Mouse (Mus musculus) splenic B cell, adult 2 months (primary cell): ENCODE data around the gene Itgb3bp.

Experiments
- DNase-seq: peaks from one replicate; pipeline ENCODE4 v3.0.0-alpha.2; 2011; ENCODE audit warnings: low read depth, low spot score
- H3K27me3 ChIP-seq: 2 replicates; pipeline ENCODE4 v1.6.1; 2012; ENCODE audit warnings: mild to moderate bottlenecking, low read length, moderate library complexity, mixed read lengths; ENCODE audit not compliant: control insufficient read depth, poor library complexity, insufficient read depth, severe bottlenecking
- H3K36me3 ChIP-seq: 2 replicates; pipeline ENCODE4 v1.6.1; 2012; ENCODE audit warnings: mild to moderate bottlenecking, low read length, moderate library complexity, mixed read lengths; ENCODE audit not compliant: control insufficient read depth, poor library complexity, insufficient read depth, severe bottlenecking

The Itgb3bp gene

GRCm38 (mm10) chr4:99946516-99946915 lies 16.9 kb upstream of the Itgb3bp start:
- no peak for DNase-seq
- Histone ChIP-seq H3K36me3 (no peaks in the 10 kb centered on the region), H3K27me3 (no peaks in the 10 kb centered on the region)

- DNase-seq = no peak
- H3K36me3 ChIP-seq = no peaks in the 10 kb centered on the region
These were observed 15.4 kb upstream of the Itgb3bp start for GRCm38 (mm10) chr4:99945011-99945410.

GRCm38 (mm10) chr4:99944606-99945005 lies 15.0 kb upstream of the Itgb3bp start:
- no peak for DNase-seq
- no peaks in the 10 kb centered on the region for H3K36me3 ChIP-seq
- H3K27me3 ChIP-seq = no peaks in the 10 kb centered on the region

More at GRCm38 (mm10) chr4:99945011-99945410, 15.4 kb upstream of the Itgb3bp start:
- H3K27me3 ChIP-seq = no peaks in the 10 kb centered on the region

- DNase-seq = peak; percentile 47
These were observed 12.2 kb upstream of the Itgb3bp start for GRCm38 (mm10) chr4:99941655-99942414.

GRCm38 (mm10) chr4:99939711-99940505 lies 10.3 kb upstream of the Itgb3bp start:
- no peak for DNase-seq
- Histone ChIP-seq H3K36me3 (no peaks in the 10 kb centered on the region), H3K27me3 (no peaks in the 10 kb centered on the region)

More at GRCm38 (mm10) chr4:99941655-99942414, 12.2 kb upstream of the Itgb3bp start:
- no peaks in the 10 kb centered on the region for H3K27me3 ChIP-seq
- no peaks in the 10 kb centered on the region for H3K36me3 ChIP-seq

GRCm38 (mm10) chr4:99936278-99936677 lies 6.7 kb upstream of the Itgb3bp start:
- DNase-seq = no peak
- Histone ChIP-seq H3K27me3 (no peaks in the 10 kb centered on the region), H3K36me3 (no peaks in the 10 kb centered on the region)

- no peak for DNase-seq
- H3K36me3 ChIP-seq = no peaks in the 10 kb centered on the region
These were observed 5.2 kb upstream of the Itgb3bp start for GRCm38 (mm10) chr4:99934859-99935258.

GRCm38 (mm10) chr4:99931807-99932206 lies 2.2 kb upstream of the Itgb3bp start:
- no peaks in the 10 kb centered on the region for H3K27me3 ChIP-seq
- no peaks in the 10 kb centered on the region for H3K36me3 ChIP-seq
- DNase-seq = no peak

More at GRCm38 (mm10) chr4:99934859-99935258, 5.2 kb upstream of the Itgb3bp start:
- no peaks in the 10 kb centered on the region for H3K27me3 ChIP-seq

- DNase-seq = no peak
- Histone ChIP-seq H3K36me3 (no peaks in the 10 kb centered on the region), H3K27me3 (no peaks in the 10 kb centered on the region)
These were observed 1.6 kb upstream of the Itgb3bp start for GRCm38 (mm10) chr4:99931240-99931580.

GRCm38 (mm10) chr4:99930518-99931239 lies 1.1 kb upstream of the Itgb3bp start:
- no peak for DNase-seq
- no peaks in the 10 kb centered on the region for H3K36me3 ChIP-seq

GRCm38 (mm10) chr4:99929149-99929612 lies 432 bp downstream of the Itgb3bp start, which contains the start of gene Pgm1:
Gene Pgm1 (plus strand): TSS chr4:99929414.
- H3K36me3 ChIP-seq = no peaks in the 10 kb centered on the region
- H3K27me3 ChIP-seq = no peaks in the 10 kb centered on the region
- peak; percentile 73 for DNase-seq

More at GRCm38 (mm10) chr4:99930518-99931239, 1.1 kb upstream of the Itgb3bp start:
- no peaks in the 10 kb centered on the region for H3K27me3 ChIP-seq

- H3K36me3 ChIP-seq = no peaks in the 10 kb centered on the region
- no peaks in the 10 kb centered on the region for H3K27me3 ChIP-seq
- DNase-seq = peak; percentile 13
These were observed 1.1 kb downstream of the Itgb3bp start for GRCm38 (mm10) chr4:99928521-99928920.

GRCm38 (mm10) chr4:99926380-99926779 lies 3.2 kb downstream of the Itgb3bp start:
- DNase-seq = no peak
- Histone ChIP-seq H3K27me3 (no peaks in the 10 kb centered on the region), H3K36me3 (no peaks in the 10 kb centered on the region)

- Histone ChIP-seq H3K36me3 (no peaks in the 10 kb centered on the region), H3K27me3 (no peaks in the 10 kb centered on the region)
- DNase-seq = peak; percentile 62
These were observed 15.6 kb downstream of the Itgb3bp start for GRCm38 (mm10) chr4:99913894-99914451.
